Mouse (Mus musculus) effector memory CD4-positive, alpha-beta T cell, adult 7 months (primary cell): Measurements from ENCODE around the gene Mpp1. TPM values are rescaled to one million over a fixed set of nuclear protein-coding genes. Genes with fewer than 3 reads are reported as not detected.

Experiments used
- polyA plus RNA-seq: library from polyadenylated mRNA; unstranded; fragments of 100-300 nt; shearing (Covaris generic); gene quantifications from one replicate; pipeline ENCODE4 v1.2.1, GENCODE M21; 2017

Mpp1 gene
- polyA plus RNA-seq: 28.2 TPM

GRCm38 (mm10) chrX:75130467-75131160, at the start of gene Mpp1:
Gene Mpp1 (minus strand): TSS chrX:75131016.

GRCm38 (mm10) chrX:75163670-75164069, 32.9 kb upstream of the Mpp1 start, which contains the start of gene Smim9:
Gene Smim9 (minus strand): TSS chrX:75163770.

DNA sequence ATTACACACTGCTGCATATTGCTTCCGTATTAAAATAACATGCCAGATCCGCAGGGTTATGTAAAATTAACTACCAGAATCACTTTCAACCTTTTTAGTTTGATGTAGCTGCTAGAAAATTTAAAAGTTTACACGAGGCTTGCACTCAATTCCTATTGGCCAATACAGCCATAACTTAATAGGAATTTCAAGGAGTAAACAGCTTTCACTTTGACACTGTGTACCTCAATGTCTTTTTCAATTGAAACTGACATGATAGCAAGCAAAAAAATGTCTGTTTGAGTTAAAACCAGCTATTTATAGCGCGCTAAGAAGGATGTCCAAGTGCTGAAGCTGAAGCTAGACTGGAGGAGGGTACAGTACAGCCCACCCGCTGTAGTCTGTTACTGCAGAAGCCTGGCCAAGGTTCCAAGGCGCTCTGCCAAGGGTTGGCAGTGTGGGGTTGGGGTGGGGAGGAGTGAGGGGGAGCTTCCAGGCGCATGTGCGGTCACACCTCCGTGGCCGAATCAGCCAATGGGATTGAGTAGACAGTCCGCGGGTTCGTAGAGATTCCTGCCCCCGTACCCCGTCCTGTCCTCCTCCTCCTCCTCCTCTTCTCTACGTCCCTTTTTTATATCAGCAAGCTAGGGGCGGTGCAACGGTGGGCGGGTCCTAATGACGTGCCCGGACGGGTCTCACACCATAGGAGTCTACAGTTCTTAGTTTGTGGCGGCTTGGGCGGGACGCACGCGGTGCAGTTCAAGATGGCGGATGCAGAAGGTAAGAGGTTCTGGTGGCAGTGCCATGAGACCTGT, 35.2 kb downstream of the Mpp1 start, which contains the start of gene Dkc1:
Dkc1 (plus strand) TSS at position 486 of the 794 bp plus-strand sequence.

GRCm38 (mm10) chrX:75084774-75085508, 45.9 kb downstream of the Mpp1 start, which contains the start of gene Gab3:
Gene Gab3 (minus strand): TSS chrX:75085458.

Other genes starting within 250 kb of the Mpp1 start
- 37.1 TPM for gene Gab3, start 45.6 kb downstream of the Mpp1 start, polyA plus RNA-seq
- 49.4 TPM for gene Dkc1, start 35.2 kb downstream of the Mpp1 start, polyA plus RNA-seq
- not detected for gene Smim9, start 32.8 kb upstream of the Mpp1 start, polyA plus RNA-seq